Mouse (Mus musculus) T-helper 17 cell (primary cell): ENCODE results near the gene Slc22a14.
"Not testable (repeated sequence)": the region's sequence is repeated elsewhere in the genome, so short reads cannot be mapped to it uniquely, and the experiment has no call there.

Experiments
- in situ Hi-C, 2 experiments: fragments of 300-600 bp; cut with MboI, MseI; formaldehyde crosslinking; loops; 1 replicate in 1 of 2; 2 replicates in 1 of 2; pipeline ENCODE4 v1.15.1; 2025; ENCODE audit warnings: high pct_unique_total_duplicates in 2 of 2

Slc22a14 gene

DNA sequence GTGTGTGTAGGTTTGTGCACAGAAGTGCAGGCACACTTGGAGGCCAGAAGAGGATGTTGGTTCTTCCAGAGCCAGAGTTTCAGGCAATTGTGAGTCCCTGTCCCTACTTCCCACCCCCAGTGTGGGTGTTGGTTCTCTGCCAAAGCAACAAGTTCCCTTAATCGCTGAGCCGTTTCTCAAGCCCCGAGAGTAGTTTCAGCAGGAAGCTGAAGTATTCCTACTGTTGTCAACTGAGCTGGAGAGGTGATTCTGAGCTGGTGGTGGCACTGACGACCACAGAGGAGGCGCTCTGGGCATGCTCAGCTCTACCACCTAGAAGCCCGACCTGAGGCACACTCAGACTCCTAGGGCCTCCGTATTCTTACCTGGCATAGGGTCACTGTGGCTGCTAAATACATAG, at the start of gene Slc22a14:
TSS of gene Slc22a14 (minus strand) at position 270 of the 400 bp plus-strand sequence.
- in situ Hi-C loops, result no loop called here

DNA sequence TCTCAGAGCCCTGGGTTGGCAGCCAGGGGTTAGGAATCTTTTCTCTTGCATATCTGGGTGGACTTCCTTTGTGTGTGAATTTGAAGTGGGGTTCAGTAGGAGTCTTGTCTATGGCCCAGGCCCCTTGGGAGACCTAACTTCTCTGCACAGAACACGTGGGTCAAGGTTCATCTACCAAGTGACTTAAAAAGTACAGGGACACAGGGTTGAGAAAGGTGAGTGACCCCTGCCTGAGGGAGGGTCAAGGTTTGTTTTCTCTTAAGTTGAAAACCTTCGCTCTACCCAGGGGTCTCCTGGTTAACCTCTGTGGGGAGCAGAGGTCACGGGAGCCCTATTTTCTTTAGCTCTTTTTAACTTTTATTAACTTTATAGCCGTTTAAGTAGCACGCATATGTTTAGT, 44.5 kb upstream of the Slc22a14 start:
- in situ Hi-C loops, result loop anchor here in 1 of 2 experiments (10.0 kb wide), 1 partner anchor 1565 kb away; no protein-coding TSS in a partner anchor

DNA sequence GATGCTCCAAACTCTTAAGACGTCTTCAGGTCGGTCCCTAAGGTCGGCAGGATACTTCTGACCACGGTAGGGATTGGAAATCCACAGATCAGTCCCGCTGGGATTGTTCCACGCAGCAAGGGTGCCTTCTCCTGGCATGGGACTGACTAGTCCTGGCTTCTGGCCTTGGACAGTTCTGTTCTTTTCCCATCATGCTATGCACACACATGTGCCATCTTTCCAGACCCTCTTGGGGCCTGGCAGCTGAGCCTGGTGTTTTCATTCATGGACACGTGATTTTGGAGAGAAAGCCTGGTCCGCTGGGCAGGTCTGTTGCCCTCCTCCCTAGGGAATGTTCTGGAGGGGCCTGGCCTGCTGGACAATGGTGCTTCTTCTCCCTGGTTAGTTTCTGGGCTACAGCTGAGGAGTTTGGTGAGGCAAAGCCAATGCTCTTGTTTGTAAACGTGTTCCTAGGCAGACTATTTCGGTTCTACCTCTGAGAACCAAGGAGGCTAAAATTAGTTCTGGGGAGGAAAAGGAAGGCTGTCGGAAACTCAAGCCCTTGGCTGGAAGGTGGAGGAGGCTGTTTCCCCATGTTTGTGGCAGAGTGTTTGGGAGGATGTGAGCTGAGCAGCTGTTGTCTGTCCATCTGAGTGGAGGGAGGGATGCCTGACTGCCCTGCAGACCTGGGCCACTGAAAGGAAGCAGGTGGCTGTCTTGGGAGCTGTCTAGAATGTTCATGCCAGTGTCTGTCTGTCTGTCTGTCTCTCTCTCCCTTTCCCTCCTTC, 43.7 kb upstream of the Slc22a14 start:
- in situ Hi-C loops, result loop anchor here in 1 of 2 experiments (10.0 kb wide), 1 partner anchor 1564 kb away; no protein-coding TSS in a partner anchor

GRCm38 (mm10) chr9:119407884-119408283, 42.5 kb upstream of the Slc22a14 start:
- in situ Hi-C loops, result loop anchor here in 1 of 2 experiments (10.0 kb wide), 1 partner anchor 1563 kb away; no protein-coding TSS in a partner anchor

- in situ Hi-C loops, result loop anchor here in 1 of 2 experiments (10.0 kb wide), 1 partner anchor 1559 kb away; no protein-coding TSS in a partner anchor
Measured at GRCm38 (mm10) chr9:119404090-119404489, 38.7 kb upstream of the Slc22a14 start.

DNA sequence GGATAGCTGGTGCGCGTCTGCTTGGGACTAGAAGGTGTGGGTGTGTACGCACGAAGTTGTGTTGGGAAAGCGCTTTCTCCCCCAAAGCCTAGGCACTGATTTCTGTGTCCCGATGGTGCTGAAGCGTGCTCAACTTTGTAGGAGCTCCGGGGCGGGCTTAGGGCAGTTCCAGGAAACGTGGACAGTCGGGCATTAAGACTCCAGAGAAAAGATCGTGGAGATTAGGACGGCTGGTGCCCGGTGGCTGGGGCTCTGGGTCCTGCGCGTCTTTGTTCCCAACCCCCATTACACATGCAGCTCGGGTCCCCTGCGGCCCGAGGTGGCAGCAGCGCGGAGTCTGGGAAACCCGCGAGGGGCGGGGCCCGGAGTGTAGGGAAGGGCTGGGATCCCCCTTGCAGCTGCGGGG, 37.9 kb upstream of the Slc22a14 start:
- in situ Hi-C loops, result loop anchor here in 1 of 2 experiments (10.0 kb wide), 1 partner anchor 1558 kb away; no protein-coding TSS in a partner anchor

GRCm38 (mm10) chr9:119402253-119403235, 37.2 kb upstream of the Slc22a14 start:
- in situ Hi-C loops, result loop anchor here in 1 of 2 experiments (10.0 kb wide), 1 partner anchor 1558 kb away; no protein-coding TSS in a partner anchor

DNA sequence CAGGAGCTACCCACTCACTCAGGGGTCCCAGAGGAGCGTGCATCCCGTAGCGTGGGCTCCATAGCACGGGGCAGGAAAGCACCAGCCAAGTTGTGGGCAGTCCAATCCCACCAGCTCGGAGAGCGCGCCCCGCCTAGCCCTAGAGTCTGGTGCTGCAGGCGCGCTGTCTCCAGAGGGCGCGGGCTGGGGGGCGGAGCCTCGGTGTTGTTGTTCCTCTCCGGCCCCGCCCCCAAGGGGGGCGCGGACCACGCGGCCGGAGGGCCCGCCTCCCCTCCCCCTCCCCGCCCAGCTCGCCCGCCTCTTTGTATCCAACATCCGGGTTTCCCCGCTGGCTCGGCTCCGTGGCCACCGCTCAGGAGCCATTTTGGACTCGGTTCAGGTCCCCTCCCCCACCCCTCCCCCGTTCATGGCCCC, 36.5 kb upstream of the Slc22a14 start, which contains the start of gene Acvr2b:
TSS of gene Acvr2b (plus strand) at position 318 of the 414 bp plus-strand sequence.
- in situ Hi-C loops, result loop anchor here in 1 of 2 experiments (10.0 kb wide), 1 partner anchor 1557 kb away; no protein-coding TSS in a partner anchor

DNA sequence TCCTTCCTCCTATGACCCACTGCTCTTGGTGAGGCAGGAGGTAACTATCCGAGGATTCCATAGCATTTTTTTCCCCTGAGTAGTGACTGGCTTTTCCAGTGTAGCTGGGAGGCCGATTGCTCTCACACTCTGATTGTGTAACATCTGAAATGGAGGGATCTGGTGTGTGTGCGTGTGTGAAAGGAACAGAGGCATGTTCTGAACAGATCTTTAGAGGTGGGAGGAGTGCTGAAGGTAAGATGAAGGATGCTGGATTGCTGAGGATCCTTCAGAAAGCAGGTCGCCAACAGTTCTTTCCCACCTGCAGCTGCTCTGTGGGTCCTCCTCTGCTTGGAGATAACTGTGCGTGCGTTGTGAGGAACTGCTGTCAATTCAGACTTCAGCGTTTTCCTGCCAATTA, 36.0 kb upstream of the Slc22a14 start:
- in situ Hi-C loops, result loop anchor here in 1 of 2 experiments (10.0 kb wide), 1 partner anchor 1557 kb away; no protein-coding TSS in a partner anchor

- in situ Hi-C loops, result no loop called here
Measured at GRCm38 (mm10) chr9:119394808-119395207, 29.5 kb upstream of the Slc22a14 start.

DNA sequence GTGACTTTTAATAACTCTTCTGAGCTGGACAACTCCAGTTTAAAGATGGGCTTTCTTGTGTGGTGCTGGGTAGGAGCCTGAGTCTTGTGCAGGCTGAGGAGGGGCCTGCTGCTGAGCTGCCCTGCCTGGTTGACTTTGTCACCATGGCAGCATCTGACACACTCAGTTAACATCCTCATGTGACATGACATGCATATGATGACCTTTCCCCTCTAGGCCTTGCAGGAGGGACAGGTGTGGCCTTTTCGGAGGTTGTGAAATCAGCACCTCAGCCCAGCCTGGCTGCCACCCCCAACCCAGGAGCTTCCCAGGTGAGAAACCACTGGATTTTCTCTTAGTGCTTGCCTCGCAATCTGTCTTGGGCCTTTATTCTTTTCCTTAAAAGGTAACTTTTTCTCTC, 24.9 kb upstream of the Slc22a14 start:
- in situ Hi-C loops, result no loop called here

- in situ Hi-C loops, result no loop called here
Measured at GRCm38 (mm10) chr9:119388956-119389355, 23.6 kb upstream of the Slc22a14 start.

- in situ Hi-C loops, result no loop called here
Measured at GRCm38 (mm10) chr9:119382603-119383002, 17.2 kb upstream of the Slc22a14 start.

GRCm38 (mm10) chr9:119378231-119378630, 12.9 kb upstream of the Slc22a14 start:
- in situ Hi-C loops, result no loop called here

GRCm38 (mm10) chr9:119375556-119375955, 10.2 kb upstream of the Slc22a14 start:
- in situ Hi-C loops, result no loop called here

GRCm38 (mm10) chr9:119375008-119375407, 9.7 kb upstream of the Slc22a14 start:
- in situ Hi-C loops, result no loop called here

- in situ Hi-C loops, result no loop called here
Measured at GRCm38 (mm10) chr9:119371251-119371650, 5.9 kb upstream of the Slc22a14 start.

DNA sequence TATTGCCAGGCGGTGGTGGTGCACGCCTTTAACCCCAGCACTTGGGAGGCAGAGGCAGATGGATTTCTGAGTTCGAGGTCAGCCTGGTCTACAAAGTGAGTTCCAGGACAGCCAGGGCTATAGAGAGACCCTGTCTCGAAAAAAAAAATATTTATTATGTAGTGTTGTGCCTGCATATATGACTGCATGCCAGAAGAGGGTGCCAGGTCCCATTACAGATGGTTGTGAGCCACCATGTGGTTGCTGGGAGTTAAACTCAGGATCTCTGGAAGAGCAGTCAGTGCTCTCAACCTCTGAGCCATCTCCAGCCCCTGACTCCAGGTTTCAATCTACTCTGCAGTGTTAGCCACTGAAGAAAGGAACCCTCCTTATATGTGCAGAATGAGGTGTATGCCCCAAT, 5.4 kb upstream of the Slc22a14 start:
- in situ Hi-C loops, result not testable (repeated sequence)

DNA sequence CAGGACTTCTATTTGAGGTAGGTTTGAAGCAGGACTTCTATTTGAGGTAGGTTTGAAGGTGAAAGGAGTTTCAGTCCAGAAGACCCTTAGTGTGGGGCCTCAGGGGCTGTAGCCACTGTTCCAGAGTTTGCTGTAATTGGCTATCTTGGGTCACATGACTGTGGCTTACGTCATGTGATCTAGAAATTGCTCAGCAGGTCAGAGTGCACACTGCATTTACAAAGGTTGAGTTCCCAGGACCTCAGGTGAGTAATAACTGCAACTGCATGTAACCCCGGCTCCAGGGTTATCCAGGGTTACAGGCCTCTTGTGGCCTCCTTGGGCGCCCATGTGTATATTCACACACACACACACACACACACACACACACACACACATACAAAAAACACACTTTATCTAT, 3.0 kb upstream of the Slc22a14 start:
- in situ Hi-C loops, result no loop called here

GRCm38 (mm10) chr9:119363229-119363628, 2.1 kb downstream of the Slc22a14 start:
- in situ Hi-C loops, result no loop called here

DNA sequence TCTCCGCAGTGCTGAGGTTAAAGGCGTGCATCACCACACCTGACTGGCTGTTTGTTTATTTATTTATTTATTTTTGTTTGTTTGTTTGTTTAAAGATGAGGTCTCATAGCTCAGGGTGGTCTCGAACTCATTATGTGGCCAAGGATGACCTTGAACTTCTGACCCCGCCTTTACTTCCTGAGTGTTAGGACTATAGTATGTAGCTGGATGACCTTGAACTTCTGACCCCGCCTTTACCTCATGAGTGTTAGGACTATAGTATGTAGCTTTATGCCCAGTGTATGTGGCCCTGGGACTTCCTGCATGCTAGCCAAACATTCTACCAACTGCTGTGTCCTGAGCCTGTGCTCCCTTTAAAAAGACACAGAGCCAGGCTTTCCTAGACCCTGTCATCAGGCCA, 3.9 kb downstream of the Slc22a14 start:
- in situ Hi-C loops, result no loop called here
